Mouse (Mus musculus) stomach, postnatal 0 days (tissue): ENCODE data around the gene Kansl2.

ENCODE experiments used
- CTCF ChIP-seq: IDR thresholded peaks from 2 replicates; pipeline ENCODE4 v1.5.1; 2016; ENCODE audit warnings: antibody characterized with exemption, low read depth, mild to moderate bottlenecking, moderate library complexity
- EP300 ChIP-seq: optimal IDR thresholded peaks from 2 replicates; pipeline ENCODE3; 2016; ENCODE audit warnings: antibody characterized with exemption

DNA sequence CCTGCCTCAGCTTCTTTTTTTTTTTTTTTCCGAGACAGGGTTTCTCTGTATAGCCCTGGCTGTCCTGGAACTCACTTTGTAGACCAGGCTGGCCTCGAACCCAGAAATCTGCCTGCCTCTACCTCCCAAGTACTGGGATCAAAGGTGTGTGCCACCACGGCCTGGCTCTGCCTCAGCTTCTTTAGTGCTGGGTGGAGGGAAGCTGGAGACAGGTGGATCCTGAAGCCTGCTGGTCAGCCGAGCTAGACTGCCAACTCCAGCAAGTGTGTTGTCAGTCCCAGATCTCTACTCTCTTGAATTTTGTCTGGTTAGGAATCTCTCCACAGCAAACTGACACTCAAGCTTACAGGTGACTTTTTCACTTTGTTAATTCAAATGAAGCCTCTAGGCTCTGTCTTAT lies 1.9 kb upstream of the Kansl2 start:
- no peak for TF ChIP-seq EP300
- no peak for TF ChIP-seq CTCF
